Mouse (Mus musculus) forebrain, embryonic 16.5 days (tissue): ENCODE measurements around the gene Scaper. TPM values are rescaled to one million over a fixed set of nuclear protein-coding genes. Genes with fewer than 3 reads are reported as not detected.

Experiments used
- ATAC-seq: fragments of 200-750 bp; cut with Nextera tagmentation; 2 replicates; pipeline ENCODE4 v1.8.0; 2017; ENCODE audit warnings: mild to moderate bottlenecking, moderate library complexity
- H3K27ac ChIP-seq: fragments of 300-500 bp; sonication (generic); 2 replicates; pipeline ENCODE4 v1.5.1; 2014; ENCODE audit warnings: low read length, control low read depth
- H3K27me3 ChIP-seq: fragments of 300-500 bp; sonication (generic); replicated peaks from 2 replicates; pipeline ENCODE4 v1.6.1; 2014; ENCODE audit warnings: low read length; ENCODE audit not compliant: control insufficient read depth, insufficient read depth
- H3K36me3 ChIP-seq: fragments of 300-500 bp; sonication (generic); 2 replicates; pipeline ENCODE4 v1.6.1; 2014; ENCODE audit not compliant: control insufficient read depth, insufficient read depth
- H3K4me1 ChIP-seq: fragments of 300-500 bp; sonication (generic); replicated peaks from 2 replicates; pipeline ENCODE4 v1.6.1; 2014; ENCODE audit warnings: low read length; ENCODE audit not compliant: control insufficient read depth, insufficient read depth
- H3K4me2 ChIP-seq: fragments of 300-500 bp; sonication (generic); 2 replicates; pipeline ENCODE4 v1.6.1; 2014; ENCODE audit warnings: mild to moderate bottlenecking, low read length, control low read depth
- H3K4me3 ChIP-seq: fragments of 300-500 bp; sonication (generic); replicated peaks from 2 replicates; pipeline ENCODE4 v1.5.1; 2014; ENCODE audit warnings: mild to moderate bottlenecking, low read length, control low read depth
- H3K9ac ChIP-seq: fragments of 300-500 bp; sonication (generic); replicated peaks from 2 replicates; pipeline ENCODE4 v1.6.1; 2014; ENCODE audit warnings: low read depth, low read length, control low read depth
- H3K9me3 ChIP-seq: fragments of 300-500 bp; sonication (generic); 2 replicates; pipeline ENCODE4 v1.6.1; 2016; ENCODE audit warnings: low read length; ENCODE audit not compliant: control insufficient read depth
- WGBS: fragments of 180-500 bp; shearing (Covaris S2); extraction: QIAGEN DNeasy Blood & Tissue Kit; methylation state at CpG from one replicate; pipeline ENCODE4 v1.1.7; 2014; 5-methylcytosine and 5-hydroxymethylcytosine counted together
- polyA plus RNA-seq: library from polyadenylated mRNA; unstranded; fragments of >200 nt; fragmentation: Nextera tagmentation; extraction: Ambion mirVana; gene quantifications from 2 replicates; pipeline ENCODE4 v1.2.1, GENCODE M21; 2015

Gene Scaper
- polyA plus RNA-seq, 1 experiment from 2014 or later = 39.8 TPM

GRCm38 (mm10) chr9:55902964-55903363, 35.0 kb downstream of the Scaper start:
- no peaks in the 10 kb centered on the region for H3K9me3 ChIP-seq

GRCm38 (mm10) chr9:55901588-55901987, 36.3 kb downstream of the Scaper start:
- ATAC-seq = no peak
- Histone ChIP-seq H3K4me2 (no peak overlapping the region), H3K27ac (no peak overlapping the region), H3K36me3 (no peaks in the 10 kb centered on the region), H3K9ac (no peak overlapping the region), H3K9me3 (no peaks in the 10 kb centered on the region), H3K27me3 (no peaks in the 10 kb centered on the region), H3K4me3 (no peak overlapping the region), H3K4me1 (peaks cover 3% of the 10 kb centered on the region; the same call in 1 of the 2 replicates)
- 72% methylated on average over 3 of the region's 3 CpGs for WGBS

More at GRCm38 (mm10) chr9:55902964-55903363, 35.0 kb downstream of the Scaper start:
- Histone ChIP-seq H3K27me3 (no peaks in the 10 kb centered on the region), H3K27ac (no peak overlapping the region), H3K9ac (no peak overlapping the region), H3K4me2 (no peak overlapping the region), H3K36me3 (no peaks in the 10 kb centered on the region), H3K4me3 (no peak overlapping the region), H3K4me1 (peaks cover 3% of the 10 kb centered on the region; the same call in 1 of the 2 replicates)
- no peak for ATAC-seq
- 54% methylated on average over 2 of the region's 2 CpGs for WGBS

- H3K4me2 ChIP-seq = no peak overlapping the region
- no peak overlapping the region for H3K27ac ChIP-seq
- H3K9ac ChIP-seq = no peak overlapping the region
- no peaks in the 10 kb centered on the region for H3K9me3 ChIP-seq
- no peaks in the 10 kb centered on the region for H3K36me3 ChIP-seq
- WGBS = 65% methylated on average over 4 of the region's 4 CpGs
- no peak overlapping the region for H3K4me3 ChIP-seq
- H3K4me1 ChIP-seq = peaks cover 3% of the 10 kb centered on the region; the same call in 1 of the 2 replicates
- no peaks in the 10 kb centered on the region for H3K27me3 ChIP-seq
- ATAC-seq = no peak
Measured at GRCm38 (mm10) chr9:55900531-55900930, 37.4 kb downstream of the Scaper start.

GRCm38 (mm10) chr9:55878066-55878465, 59.9 kb downstream of the Scaper start:
- Histone ChIP-seq H3K4me2 (no peak overlapping the region), H3K4me3 (no peak overlapping the region), H3K27ac (peak overlapping the region; percentile 41; the same call in 1 of the 2 replicates), H3K4me1 (peaks cover 11% of the 10 kb centered on the region), H3K9me3 (no peaks in the 10 kb centered on the region), H3K36me3 (no peaks in the 10 kb centered on the region), H3K27me3 (no peaks in the 10 kb centered on the region), H3K9ac (no peak overlapping the region)
- 55% methylated on average over 1 of the region's 1 CpGs for WGBS
- ATAC-seq = peak; percentile 71

GRCm38 (mm10) chr9:55789442-55789841, 148.5 kb downstream of the Scaper start:
- H3K27me3 ChIP-seq = no peaks in the 10 kb centered on the region
- 86% methylated on average over 8 of the region's 8 CpGs for WGBS
- no peak overlapping the region for H3K4me2 ChIP-seq
- H3K4me3 ChIP-seq = no peak overlapping the region
- no peak for ATAC-seq
- H3K9me3 ChIP-seq = no peaks in the 10 kb centered on the region
- H3K36me3 ChIP-seq = no peaks in the 10 kb centered on the region
- H3K9ac ChIP-seq = no peak overlapping the region
- no peak overlapping the region for H3K27ac ChIP-seq
- no peaks in the 10 kb centered on the region for H3K4me1 ChIP-seq

- ATAC-seq = peak; percentile 52; the same call in 1 of the 2 replicates
- 65% methylated on average over 4 of the region's 4 CpGs for WGBS
- no peaks in the 10 kb centered on the region for H3K4me1 ChIP-seq
- H3K4me3 ChIP-seq = no peak overlapping the region
- H3K27ac ChIP-seq = no peak overlapping the region
- no peak overlapping the region for H3K9ac ChIP-seq
- H3K36me3 ChIP-seq = no peaks in the 10 kb centered on the region
- H3K4me2 ChIP-seq = no peak overlapping the region
- H3K27me3 ChIP-seq = no peaks in the 10 kb centered on the region
- no peaks in the 10 kb centered on the region for H3K9me3 ChIP-seq
Measured at GRCm38 (mm10) chr9:55712016-55712415, 225.9 kb downstream of the Scaper start.

- Histone ChIP-seq H3K36me3 (no peaks in the 10 kb centered on the region), H3K27ac (peak overlapping the region; percentile 33; the same call in 1 of the 2 replicates)
- ATAC-seq = peak; percentile 81
Measured at GRCm38 (mm10) chr9:55710553-55710952, 227.4 kb downstream of the Scaper start.

GRCm38 (mm10) chr9:55706603-55707002, 231.3 kb downstream of the Scaper start:
- no peak for ATAC-seq
- Histone ChIP-seq H3K27ac (no peak overlapping the region), H3K36me3 (no peaks in the 10 kb centered on the region), H3K4me1 (no peaks in the 10 kb centered on the region), H3K9me3 (no peaks in the 10 kb centered on the region), H3K4me3 (no peak overlapping the region), H3K27me3 (no peaks in the 10 kb centered on the region), H3K4me2 (no peak overlapping the region), H3K9ac (no peak overlapping the region)
- WGBS = 69% methylated on average over 3 of the region's 3 CpGs

More at GRCm38 (mm10) chr9:55710553-55710952, 227.4 kb downstream of the Scaper start:
- Histone ChIP-seq H3K9me3 (no peaks in the 10 kb centered on the region), H3K27me3 (no peaks in the 10 kb centered on the region), H3K9ac (no peak overlapping the region), H3K4me1 (no peaks in the 10 kb centered on the region), H3K4me3 (no peak overlapping the region), H3K4me2 (no peak overlapping the region)
- WGBS = 58% methylated on average over 5 of the region's 5 CpGs

GRCm38 (mm10) chr9:55695307-55695706, 242.6 kb downstream of the Scaper start:
- Histone ChIP-seq H3K4me2 (no peak overlapping the region), H3K36me3 (no peaks in the 10 kb centered on the region), H3K4me1 (no peaks in the 10 kb centered on the region; the same call in 1 of the 2 replicates), H3K9ac (no peak overlapping the region), H3K9me3 (no peaks in the 10 kb centered on the region), H3K4me3 (no peak overlapping the region), H3K27me3 (no peaks in the 10 kb centered on the region), H3K27ac (no peak overlapping the region)
- 23% methylated on average over 1 of the region's 1 CpGs for WGBS
- ATAC-seq = peak; percentile 33

GRCm38 (mm10) chr9:55677099-55677498, 260.8 kb downstream of the Scaper start:
- no peak overlapping the region for H3K27ac ChIP-seq
- no peak overlapping the region for H3K9ac ChIP-seq

More at GRCm38 (mm10) chr9:55677099-55677498, 260.8 kb downstream of the Scaper start:
- Histone ChIP-seq H3K27me3 (no peaks in the 10 kb centered on the region), H3K4me3 (no peak overlapping the region), H3K36me3 (no peaks in the 10 kb centered on the region), H3K9me3 (no peaks in the 10 kb centered on the region), H3K4me1 (no peaks in the 10 kb centered on the region), H3K4me2 (no peak overlapping the region)
- ATAC-seq = no peak
